Mouse (Mus musculus): ENCODE measurements around the gene Pdcd2. TPM values are rescaled to one million over a fixed set of nuclear protein-coding genes. Genes with fewer than 3 reads are reported as not detected.
"Not testable (repeated sequence)": the region's sequence is repeated elsewhere in the genome, so short reads cannot be mapped to it uniquely, and the experiment has no call there.

Gene Pdcd2
- polyA plus RNA-seq, 1 experiment from 2014 or later, result 42.7 TPM

GRCm38 (mm10) chr17:15549713-15550112 is 22.6 kb upstream of the Pdcd2 start:
- Histone ChIP-seq H3K4me2 (replicated peaks; ENCODE audit: low read depth) (no peak overlapping the region), H3K9me3 (ENCODE audit: control insufficient read depth) (no peaks in the 10 kb centered on the region), H3K9ac (ENCODE audit: low read depth, low read length) (no peak overlapping the region), H3K27me3 (replicated peaks; ENCODE audit: control insufficient read depth, insufficient read depth, low read length) (no peaks in the 10 kb centered on the region), H3K4me1 (replicated peaks; ENCODE audit: control insufficient read depth, insufficient read depth, low read length) (no peaks in the 10 kb centered on the region), H3K27ac (ENCODE audit: low read depth, low read length) (no peak overlapping the region), H3K4me3 (ENCODE audit: low read depth, low read length) (no peak overlapping the region), H3K36me3 (ENCODE audit: control insufficient read depth, insufficient read depth) (no peaks in the 10 kb centered on the region)
- WGBS, result 56% methylated on average over 1 of the region's 1 CpGs
- no peak for TF ChIP-seq CTCF (IDR thresholded peaks at IDR 0.05; ENCODE audit: low read depth)
- no peak for ATAC-seq

- Histone ChIP-seq H3K9me3 (ENCODE audit: control insufficient read depth) (no peaks in the 10 kb centered on the region), H3K27me3 (replicated peaks; ENCODE audit: control insufficient read depth, insufficient read depth, low read length) (no peaks in the 10 kb centered on the region), H3K4me2 (replicated peaks; ENCODE audit: low read depth) (no peak overlapping the region), H3K4me1 (replicated peaks; ENCODE audit: control insufficient read depth, insufficient read depth, low read length) (no peaks in the 10 kb centered on the region), H3K4me3 (ENCODE audit: low read depth, low read length) (no peak overlapping the region), H3K27ac (ENCODE audit: low read depth, low read length) (no peak overlapping the region), H3K36me3 (ENCODE audit: control insufficient read depth, insufficient read depth) (no peaks in the 10 kb centered on the region), H3K9ac (ENCODE audit: low read depth, low read length) (no peak overlapping the region)
- no peak for TF ChIP-seq CTCF (IDR thresholded peaks at IDR 0.05; ENCODE audit: low read depth)
- 66% methylated on average over 4 of the region's 4 CpGs for WGBS
- no peak for ATAC-seq
Observed at GRCm38 (mm10) chr17:15546440-15546839, 19.3 kb upstream of the Pdcd2 start.

- H3K4me2 ChIP-seq (replicated peaks; ENCODE audit: low read depth); ATAC-seq; H3K36me3 ChIP-seq (ENCODE audit: control insufficient read depth, insufficient read depth); H3K9me3 ChIP-seq (ENCODE audit: control insufficient read depth); H3K9ac ChIP-seq (ENCODE audit: low read depth, low read length); H3K4me1 ChIP-seq (replicated peaks; ENCODE audit: control insufficient read depth, insufficient read depth, low read length); H3K27ac ChIP-seq (ENCODE audit: low read depth, low read length); H3K4me3 ChIP-seq (ENCODE audit: low read depth, low read length); H3K27me3 ChIP-seq (replicated peaks; ENCODE audit: control insufficient read depth, insufficient read depth, low read length): not testable (repeated sequence)
- 61% methylated on average over 4 of the region's 4 CpGs for WGBS
Observed at GRCm38 (mm10) chr17:15543868-15544267, 16.8 kb upstream of the Pdcd2 start.

GRCm38 (mm10) chr17:15540309-15540708 is 13.2 kb upstream of the Pdcd2 start:
- H3K36me3 ChIP-seq (ENCODE audit: control insufficient read depth, insufficient read depth), result no peaks in the 10 kb centered on the region
- no peak for ATAC-seq
- H3K9me3 ChIP-seq (ENCODE audit: control insufficient read depth), result no peaks in the 10 kb centered on the region
- no peak overlapping the region for H3K9ac ChIP-seq (ENCODE audit: low read depth, low read length)
- 71% methylated on average over 4 of the region's 4 CpGs for WGBS
- H3K4me2 ChIP-seq (replicated peaks; ENCODE audit: low read depth), result no peak overlapping the region
- H3K27me3 ChIP-seq (replicated peaks; ENCODE audit: control insufficient read depth, insufficient read depth, low read length), result peaks cover 16% of the 10 kb centered on the region; the same call in 1 of the 2 replicates
- H3K4me3 ChIP-seq (ENCODE audit: low read depth, low read length), result no peak overlapping the region
- no peak overlapping the region for H3K27ac ChIP-seq (ENCODE audit: low read depth, low read length)
- TF ChIP-seq CTCF (IDR thresholded peaks at IDR 0.05; ENCODE audit: low read depth), result no peak
- H3K4me1 ChIP-seq (replicated peaks; ENCODE audit: control insufficient read depth, insufficient read depth, low read length), result no peaks in the 10 kb centered on the region

GRCm38 (mm10) chr17:15536457-15536904 is 9.4 kb upstream of the Pdcd2 start:
- peak overlapping the region; percentile 80 for H3K4me2 ChIP-seq (replicated peaks; ENCODE audit: low read depth)
- no peak for TF ChIP-seq CTCF (IDR thresholded peaks at IDR 0.05; ENCODE audit: low read depth)
- no peaks in the 10 kb centered on the region for H3K9me3 ChIP-seq (ENCODE audit: control insufficient read depth)
- H3K4me1 ChIP-seq (replicated peaks; ENCODE audit: control insufficient read depth, insufficient read depth, low read length), result no peaks in the 10 kb centered on the region
- H3K9ac ChIP-seq (ENCODE audit: low read depth, low read length), result no peak overlapping the region
- no peak overlapping the region for H3K27ac ChIP-seq (ENCODE audit: low read depth, low read length)
- WGBS, result 1% methylated on average over 33 of the region's 33 CpGs
- ATAC-seq, result no peak
- H3K4me3 ChIP-seq (ENCODE audit: low read depth, low read length), result peak overlapping the region; percentile 46
- H3K27me3 ChIP-seq (replicated peaks; ENCODE audit: control insufficient read depth, insufficient read depth, low read length), result peaks cover 20% of the 10 kb centered on the region; the same call in 1 of the 2 replicates
- H3K36me3 ChIP-seq (ENCODE audit: control insufficient read depth, insufficient read depth), result no peaks in the 10 kb centered on the region

GRCm38 (mm10) chr17:15535943-15536342 is 8.8 kb upstream of the Pdcd2 start:
- TF ChIP-seq CTCF (IDR thresholded peaks at IDR 0.05; ENCODE audit: low read depth), result no peak
- Histone ChIP-seq H3K27me3 (replicated peaks; ENCODE audit: control insufficient read depth, insufficient read depth, low read length) (peaks cover 20% of the 10 kb centered on the region; the same call in 1 of the 2 replicates), H3K36me3 (ENCODE audit: control insufficient read depth, insufficient read depth) (no peaks in the 10 kb centered on the region), H3K4me2 (replicated peaks; ENCODE audit: low read depth) (peak overlapping the region; percentile 80), H3K9me3 (ENCODE audit: control insufficient read depth) (no peaks in the 10 kb centered on the region), H3K4me1 (replicated peaks; ENCODE audit: control insufficient read depth, insufficient read depth, low read length) (no peaks in the 10 kb centered on the region), H3K4me3 (ENCODE audit: low read depth, low read length) (peak overlapping the region; percentile 46), H3K27ac (ENCODE audit: low read depth, low read length) (no peak overlapping the region), H3K9ac (ENCODE audit: low read depth, low read length) (no peak overlapping the region)
- WGBS, result 14% methylated on average over 8 of the region's 8 CpGs
- ATAC-seq, result no peak

All from intestine, postnatal 0 days (tissue).